Mouse (Mus musculus): ENCODE measurements at regions not wholly inside any gene's neighbourhood (a gene's known extent, or its start where the extent isn't known, plus 50 kb on each side); places are given as distances from the start of the nearest gene placed in this dataset.

DNA sequence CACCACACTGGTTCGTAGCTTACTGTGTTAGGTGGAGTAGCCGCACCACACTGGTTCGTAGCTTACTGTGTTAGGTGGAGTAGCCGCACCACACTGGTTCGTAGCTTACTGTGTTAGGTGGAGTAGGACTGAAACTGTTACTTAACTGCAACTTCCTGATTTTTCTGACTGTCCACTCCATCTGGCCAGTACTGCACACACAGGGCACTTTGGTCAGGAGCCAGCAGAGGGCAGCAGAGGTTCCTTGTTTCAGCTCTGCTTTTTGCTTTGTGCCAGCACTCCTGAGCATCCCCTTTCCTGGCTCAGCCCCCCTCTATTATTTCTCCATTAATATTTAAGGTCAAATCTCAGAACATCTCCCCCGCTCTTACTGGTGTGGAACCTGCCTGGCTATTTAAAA lies 705.2 kb upstream of the 4930444P10Rik start:
- Histone ChIP-seq H3K4me1 (ENCODE audit: control insufficient read depth, insufficient read depth, low read length) (no peaks in the 10 kb centered on the region), H3K27ac (ENCODE audit: insufficient read depth, low read length) (no peak overlapping the region), H3K4me3 (ENCODE audit: insufficient read depth, low read length) (no peak overlapping the region)
- TF ChIP-seq POLR2A (IDR thresholded peaks at IDR 0.05; ENCODE audit: low read depth, low read length), result no peak
- TF ChIP-seq CTCF (IDR thresholded peaks at IDR 0.05; ENCODE audit: borderline replicate concordance, insufficient read depth, low read length), result peak; percentile 78

- Histone ChIP-seq H3K4me1 (ENCODE audit: control insufficient read depth, insufficient read depth, low read length) (no peaks in the 10 kb centered on the region), H3K4me3 (ENCODE audit: insufficient read depth, low read length) (no peak overlapping the region), H3K27ac (ENCODE audit: insufficient read depth, low read length) (peak overlapping the region; percentile 42)
- TF ChIP-seq POLR2A (IDR thresholded peaks at IDR 0.05; ENCODE audit: low read depth, low read length) (no peak), CTCF (IDR thresholded peaks at IDR 0.05; ENCODE audit: borderline replicate concordance, insufficient read depth, low read length) (no peak)
Observed at GRCm38 (mm10) chr1:16796449-16796848, 703.3 kb upstream of the 4930444P10Rik start.

DNA sequence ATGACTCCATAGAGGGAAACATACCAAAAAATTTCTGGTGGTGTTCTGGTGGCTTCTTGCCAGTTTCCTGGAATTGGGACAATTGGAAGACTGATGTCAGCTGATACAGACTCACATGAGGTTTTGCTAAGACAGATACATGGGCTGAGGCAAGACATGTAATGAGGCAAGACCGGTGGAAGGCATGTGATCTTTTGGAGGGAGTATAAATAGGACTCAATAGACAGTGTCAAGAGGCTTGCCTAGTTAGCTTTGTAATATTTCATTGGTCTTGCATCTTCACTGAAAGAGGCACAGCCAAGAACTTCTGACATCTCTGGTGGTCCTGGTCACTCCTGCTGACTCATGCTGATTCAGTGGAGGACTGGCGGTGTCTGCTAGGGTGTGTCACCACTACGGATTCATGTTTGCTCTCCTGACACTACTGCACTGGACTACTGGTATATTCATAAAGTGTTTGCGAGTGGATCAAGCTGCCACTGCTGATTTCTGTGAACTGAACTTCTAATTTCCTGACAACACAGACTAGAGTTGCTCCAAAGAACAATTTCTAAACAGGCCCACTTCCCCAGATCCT lies 697.7 kb upstream of the 4930444P10Rik start:
- TF ChIP-seq CTCF (IDR thresholded peaks at IDR 0.05; ENCODE audit: borderline replicate concordance, insufficient read depth, low read length) (no peak), POLR2A (IDR thresholded peaks at IDR 0.05; ENCODE audit: low read depth, low read length) (no peak)
- no peak overlapping the region; the same call in 1 of the 2 replicates for H3K27ac ChIP-seq (ENCODE audit: insufficient read depth, low read length)
- H3K4me1 ChIP-seq (ENCODE audit: control insufficient read depth, insufficient read depth, low read length), result no peaks in the 10 kb centered on the region; the same call in 1 of the 2 replicates
- H3K4me3 ChIP-seq (ENCODE audit: insufficient read depth, low read length), result no peak overlapping the region

GRCm38 (mm10) chr1:16779791-16780190 lies 686.7 kb upstream of the 4930444P10Rik start:
- Histone ChIP-seq H3K27ac (ENCODE audit: insufficient read depth, low read length) (no peak overlapping the region), H3K4me3 (ENCODE audit: insufficient read depth, low read length) (no peak overlapping the region), H3K4me1 (ENCODE audit: control insufficient read depth, insufficient read depth, low read length) (no peaks in the 10 kb centered on the region)
- TF ChIP-seq POLR2A (IDR thresholded peaks at IDR 0.05; ENCODE audit: low read depth, low read length) (no peak), CTCF (IDR thresholded peaks at IDR 0.05; ENCODE audit: borderline replicate concordance, insufficient read depth, low read length) (no peak)

GRCm38 (mm10) chr1:16760951-16761350 lies 667.8 kb upstream of the 4930444P10Rik start:
- TF ChIP-seq POLR2A (IDR thresholded peaks at IDR 0.05; ENCODE audit: low read depth, low read length) (no peak), CTCF (IDR thresholded peaks at IDR 0.05; ENCODE audit: borderline replicate concordance, insufficient read depth, low read length) (no peak)

More at GRCm38 (mm10) chr1:16760951-16761350, 667.8 kb upstream of the 4930444P10Rik start:
- no peaks in the 10 kb centered on the region for H3K4me1 ChIP-seq (ENCODE audit: control insufficient read depth, insufficient read depth, low read length)
- H3K27ac ChIP-seq (ENCODE audit: insufficient read depth, low read length), result no peak overlapping the region
- H3K4me3 ChIP-seq (ENCODE audit: insufficient read depth, low read length), result no peak overlapping the region
